Mouse (Mus musculus) cerebellum, adult 9-11 months (tissue): ENCODE results near the gene Lamb3.
"Not testable (repeated sequence)": the region's sequence is repeated elsewhere in the genome, so short reads cannot be mapped to it uniquely, and the experiment has no call there.

Experiments
- DNase-seq: peaks from one replicate; pipeline ENCODE4 v3.0.0; 2022

Gene Lamb3

DNA sequence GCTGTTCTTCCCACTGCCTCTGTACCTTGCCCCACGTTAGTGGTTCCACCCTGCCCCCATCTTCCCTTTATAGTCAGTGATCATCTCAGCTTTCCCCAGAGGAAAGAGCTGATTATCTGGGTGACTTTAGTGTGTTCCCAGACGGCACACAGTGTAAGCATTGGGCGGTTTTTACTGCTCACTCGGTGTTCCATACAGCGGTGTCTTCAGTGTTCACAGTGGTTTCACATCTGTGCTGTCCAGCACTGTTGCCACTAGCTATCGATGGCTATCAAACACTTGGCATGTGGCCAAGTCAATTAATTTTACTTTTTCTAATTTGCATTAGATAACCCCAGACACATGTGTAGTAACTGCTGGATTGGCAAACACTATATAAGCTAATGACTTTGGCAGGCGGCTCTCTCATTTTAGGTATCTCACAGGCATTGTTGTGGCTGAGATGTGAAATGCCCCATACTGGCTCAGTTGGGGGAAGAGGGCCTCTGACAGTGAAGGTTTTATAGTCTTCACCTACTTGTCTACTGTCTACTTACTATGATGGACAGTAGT is 76.8 kb downstream of the Lamb3 start:
- no peak for DNase-seq

DNA sequence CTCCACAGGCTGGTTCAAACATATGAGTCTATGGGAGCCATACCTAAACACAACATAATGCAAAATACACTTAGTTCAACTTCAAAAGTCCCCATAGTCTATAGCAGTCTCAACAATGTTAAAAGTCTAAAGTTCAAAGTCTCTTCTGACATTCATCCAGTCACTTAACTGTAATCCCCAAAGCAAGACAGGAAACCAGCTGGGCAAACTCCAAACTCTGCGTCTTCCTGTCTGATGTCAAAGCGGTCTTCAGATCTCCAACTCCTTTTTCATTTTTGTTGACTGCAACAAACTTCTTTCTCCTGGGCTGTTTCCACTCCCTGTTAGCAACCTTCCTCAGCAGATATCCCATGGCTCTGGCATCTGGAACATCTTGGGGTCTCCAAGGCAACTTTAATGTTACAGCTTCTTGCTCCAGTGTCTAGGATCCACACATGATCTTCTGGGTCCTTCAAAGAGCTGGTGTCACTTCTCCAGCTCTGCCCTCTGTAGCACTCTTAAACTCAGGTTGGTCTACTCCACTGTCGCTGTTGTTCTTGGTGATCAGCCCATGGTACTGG is 78.3 kb downstream of the Lamb3 start:
- DNase-seq: not testable (repeated sequence)

DNA sequence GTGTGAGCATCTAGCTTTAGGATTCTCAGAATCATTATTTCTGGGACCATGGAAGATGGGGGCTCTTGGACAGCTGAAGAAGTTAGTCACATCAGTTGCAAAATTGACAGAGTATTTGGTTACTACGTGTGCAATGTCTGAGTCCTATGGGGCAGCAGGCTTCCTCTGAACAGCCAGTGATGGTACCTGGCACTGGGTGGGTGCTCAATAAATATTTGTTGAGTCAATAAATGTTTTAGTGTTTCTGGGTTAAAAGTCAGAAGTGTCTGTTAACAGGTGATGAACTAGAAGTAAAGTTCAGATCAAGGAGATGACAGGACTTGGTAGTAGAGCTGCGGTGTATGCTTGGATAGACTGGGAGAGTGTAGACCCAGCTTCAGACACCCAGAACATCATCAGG is 80.1 kb downstream of the Lamb3 start:
- DNase-seq: no peak

DNA sequence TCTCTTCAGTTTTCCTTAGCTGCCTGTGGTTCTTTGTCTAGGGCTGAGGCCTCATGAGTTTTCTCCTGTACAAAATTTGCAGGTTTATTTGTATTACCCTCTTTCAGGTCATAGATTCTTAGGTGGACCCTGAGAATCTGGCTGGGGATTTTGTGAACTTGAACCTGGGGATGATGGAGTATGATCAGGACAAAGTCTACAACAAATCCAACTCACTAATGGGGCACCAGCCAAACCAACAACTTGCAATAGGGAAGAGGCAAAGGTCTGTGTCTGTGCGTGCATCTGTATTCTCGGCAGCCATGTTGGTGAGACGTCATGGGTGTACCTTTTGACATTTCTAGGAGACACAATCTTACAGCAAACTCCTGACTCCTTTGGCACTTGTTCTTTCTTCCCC is 81.6 kb downstream of the Lamb3 start:
- no peak for DNase-seq

DNA sequence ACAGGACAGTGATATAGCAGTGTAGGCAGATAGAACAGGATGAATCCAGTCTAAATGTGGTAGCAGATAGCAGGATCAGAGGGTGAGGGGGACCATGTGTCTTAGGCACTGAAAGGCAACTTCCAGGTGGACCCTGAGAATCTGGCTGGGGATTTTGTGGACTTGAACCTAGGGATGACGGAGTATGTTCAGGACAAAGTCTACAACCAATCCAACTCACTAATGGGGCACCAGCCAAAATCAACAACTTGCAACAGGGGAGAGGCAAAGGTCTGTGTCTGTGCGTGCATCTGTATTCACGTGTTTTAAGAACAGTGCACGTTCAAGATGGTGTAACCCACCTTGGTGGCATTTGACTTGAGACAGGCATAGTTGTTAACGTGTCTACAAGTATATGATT is 82.4 kb downstream of the Lamb3 start:
- DNase-seq: no peak

DNA sequence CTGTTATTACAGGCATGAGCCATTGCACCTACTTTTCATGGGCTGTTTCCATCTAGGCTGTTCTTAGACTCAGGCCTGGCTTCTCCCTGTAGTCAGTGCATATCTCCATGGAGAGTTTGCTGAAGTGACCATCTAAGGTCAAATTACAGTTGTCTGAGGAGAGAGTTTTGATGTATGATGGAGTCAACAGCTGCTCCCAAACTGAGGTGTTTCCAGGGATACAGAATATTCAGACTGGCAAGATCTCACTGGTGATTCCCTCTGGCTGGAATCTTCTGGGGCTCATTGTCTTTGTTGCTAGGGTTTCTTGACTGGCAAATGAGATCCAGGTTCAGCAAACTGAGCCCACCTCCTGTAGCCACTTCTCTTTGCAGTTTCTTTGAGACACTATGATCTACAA is 83.2 kb downstream of the Lamb3 start:
- DNase-seq: no peak

DNA sequence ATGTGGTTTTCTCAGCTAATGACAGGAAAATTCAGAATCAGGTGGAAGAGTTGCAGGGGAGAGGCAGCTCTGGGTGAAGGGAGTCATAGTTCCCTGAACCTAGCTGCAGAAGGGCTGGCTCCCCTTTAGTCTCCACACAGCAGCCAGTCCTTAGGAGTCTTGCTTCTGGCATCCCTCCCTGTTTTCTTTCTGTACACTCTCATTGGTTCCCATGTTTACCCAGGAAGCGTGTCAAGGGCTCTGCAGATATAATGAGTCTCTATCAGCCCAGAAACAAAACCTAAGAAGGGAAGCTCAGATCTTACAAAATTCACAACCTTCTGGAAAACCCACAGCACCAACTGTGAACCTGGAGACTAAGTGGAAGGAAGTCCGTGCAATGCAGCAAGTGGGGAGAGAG is 85.5 kb downstream of the Lamb3 start:
- no peak for DNase-seq

DNA sequence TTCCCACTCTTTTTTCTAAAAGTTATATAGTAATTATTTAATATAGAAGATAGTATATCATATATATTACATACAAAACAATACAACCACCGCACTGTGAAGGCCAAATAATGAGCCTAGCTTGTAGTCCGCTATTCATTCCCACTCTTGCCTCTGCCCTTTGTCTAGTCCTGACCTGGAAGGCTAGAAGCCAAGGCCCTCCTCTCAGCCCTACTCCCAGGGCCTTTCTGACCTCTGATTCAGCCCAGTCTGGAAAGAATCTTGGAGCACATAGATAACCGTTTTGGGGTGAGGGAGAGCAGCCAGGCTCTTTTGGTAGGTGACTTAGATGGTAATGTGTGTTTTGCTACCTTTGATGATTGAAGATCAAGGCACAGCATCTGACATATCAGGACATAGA is 86.4 kb downstream of the Lamb3 start:
- no peak for DNase-seq

DNA sequence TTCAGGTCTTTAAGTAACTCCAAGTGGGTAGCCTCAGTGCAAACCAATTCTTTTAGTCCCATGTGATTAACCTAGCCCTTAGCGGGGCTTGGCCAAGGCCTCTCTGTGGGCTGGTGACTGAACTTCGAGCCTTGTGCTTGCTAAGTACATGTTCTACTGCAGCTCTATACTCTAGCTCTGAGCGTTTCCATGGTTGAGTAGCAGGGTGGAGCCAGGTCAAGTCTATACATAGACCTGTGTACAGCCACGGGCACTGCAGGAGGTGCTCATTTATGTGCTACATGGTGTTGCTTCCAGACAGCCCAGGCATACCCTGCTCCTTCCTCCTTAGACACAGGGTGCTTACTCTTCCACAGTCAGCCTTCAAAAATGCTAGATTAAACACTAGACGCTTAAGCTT is 88.4 kb downstream of the Lamb3 start:
- no peak for DNase-seq

DNA sequence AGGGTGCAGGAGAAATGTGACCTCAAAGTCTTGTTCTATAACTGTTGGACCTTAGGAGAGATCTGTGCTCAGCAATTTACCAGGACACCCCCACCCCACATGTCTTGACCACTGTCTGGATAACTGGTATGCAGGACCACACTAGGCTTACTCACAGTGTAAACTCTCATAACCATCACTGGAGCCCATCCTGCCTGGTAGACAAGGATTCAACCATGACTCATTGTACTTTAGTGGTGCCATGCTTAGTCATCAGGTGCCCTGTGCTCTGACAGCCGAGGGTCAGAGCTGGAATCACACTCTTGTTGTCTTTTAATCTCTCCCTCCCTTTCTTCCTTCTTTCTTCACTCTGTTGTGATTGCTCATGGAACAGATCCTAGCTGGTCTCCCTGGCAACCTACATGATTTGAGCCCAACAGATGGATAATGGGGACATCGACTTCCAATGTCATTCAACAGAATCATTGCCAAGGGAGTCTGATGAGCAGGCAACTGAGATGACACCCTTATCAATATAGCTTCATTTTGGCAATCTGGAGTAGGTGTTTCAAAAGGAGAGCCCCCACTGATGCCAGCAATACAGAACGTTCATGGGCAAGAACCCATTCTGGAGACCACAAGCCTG is 90.8 kb downstream of the Lamb3 start:
- DNase-seq: no peak

DNA sequence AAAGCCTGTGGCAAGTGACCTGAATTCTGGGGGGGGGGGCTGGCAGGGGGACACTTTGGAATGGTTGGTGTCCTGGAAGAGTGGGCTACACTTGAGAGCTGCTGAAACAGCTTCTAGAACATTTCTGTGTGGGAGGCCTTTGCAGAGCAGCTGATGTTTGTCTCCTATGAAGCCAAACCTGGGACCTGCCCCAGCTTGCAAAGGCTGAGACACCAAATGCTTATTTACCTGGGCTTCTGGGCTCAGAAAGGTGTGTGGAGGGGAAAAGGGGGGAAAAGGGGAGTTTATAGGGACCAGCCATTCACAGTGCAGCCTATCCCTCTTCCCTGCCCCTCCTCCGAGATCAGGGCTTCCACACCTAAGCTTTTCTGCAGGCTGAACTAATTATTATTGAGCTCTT is 92.5 kb downstream of the Lamb3 start:
- no peak for DNase-seq

DNA sequence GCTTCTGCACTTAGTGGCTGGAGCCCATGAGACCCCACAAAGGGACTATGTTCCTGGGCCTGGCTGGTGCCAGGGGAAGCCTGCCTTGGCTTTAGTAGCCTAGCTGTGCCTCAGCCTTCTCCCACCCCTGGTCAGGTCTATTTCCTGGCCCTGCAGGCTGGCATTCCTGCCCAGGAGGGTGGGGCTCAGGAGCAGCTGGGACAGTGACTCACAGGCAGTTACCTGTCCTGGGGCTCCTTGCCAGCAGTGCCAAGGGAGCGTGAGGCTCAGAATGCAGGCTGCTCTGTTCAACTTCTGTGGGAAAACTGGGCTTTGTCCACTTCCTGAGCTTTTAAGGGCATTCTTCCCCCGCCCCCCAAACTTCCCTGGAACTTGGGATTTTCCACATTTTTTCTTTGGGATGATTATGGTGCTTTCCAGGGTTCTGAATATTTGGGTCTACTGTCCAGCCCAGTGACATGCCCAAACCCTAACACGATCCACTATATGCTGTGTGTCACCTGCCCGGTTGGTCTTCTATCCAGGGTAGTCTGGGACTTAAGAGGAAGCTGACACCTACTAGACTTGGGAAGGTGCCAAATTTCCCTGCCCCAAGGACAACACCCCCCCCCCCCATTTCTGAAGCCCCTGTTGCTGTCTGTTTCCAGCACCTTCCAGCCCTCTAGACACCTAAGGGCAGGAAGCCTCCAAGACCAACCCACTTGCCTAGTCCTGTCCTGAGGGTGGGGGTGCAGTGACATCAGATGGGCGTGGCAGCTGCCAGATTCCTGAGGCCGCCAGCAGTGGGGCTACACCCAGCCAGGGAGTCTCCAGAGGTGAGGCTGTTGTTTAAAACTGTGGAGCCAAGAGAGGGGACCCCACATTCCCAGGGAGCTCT is 94.0 kb downstream of the Lamb3 start:
- DNase-seq: peak; percentile 65

DNA sequence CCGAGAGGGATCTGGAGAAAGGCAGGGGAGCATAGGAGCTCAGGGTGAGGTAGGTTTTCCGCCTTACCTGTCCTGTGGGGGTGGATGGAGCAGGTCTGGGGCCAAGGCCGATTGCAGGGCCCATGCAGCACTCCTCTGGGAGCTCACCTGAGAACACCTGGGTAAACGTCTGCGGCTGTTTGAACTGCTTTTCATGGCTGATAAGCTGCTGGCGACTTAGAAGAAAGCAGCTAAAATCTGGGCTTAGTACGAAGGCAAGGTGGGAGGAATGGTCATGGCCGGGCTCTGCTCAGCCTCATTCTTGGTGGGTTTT is 94.5 kb downstream of the Lamb3 start:
- DNase-seq: no peak

DNA sequence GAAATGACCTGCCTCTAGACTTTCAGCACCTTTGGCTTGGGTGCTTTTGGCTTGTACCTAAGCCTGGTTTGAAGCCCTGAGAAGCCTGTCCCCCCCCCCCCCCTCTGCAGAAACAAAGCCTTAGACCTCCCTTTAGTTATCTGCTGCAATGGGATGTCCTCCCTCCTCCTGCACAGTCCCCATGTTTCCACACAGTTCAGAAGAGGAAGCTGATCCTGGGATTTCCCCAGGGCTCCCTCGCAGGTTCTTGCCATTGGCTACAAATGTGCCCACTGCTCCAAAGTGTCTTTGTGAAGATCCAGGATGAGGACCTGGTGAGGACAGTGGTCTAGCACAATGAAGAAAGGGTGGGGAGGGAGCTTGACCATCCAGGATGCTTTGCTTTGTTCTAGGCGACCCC is 95.6 kb downstream of the Lamb3 start:
- no peak for DNase-seq

DNA sequence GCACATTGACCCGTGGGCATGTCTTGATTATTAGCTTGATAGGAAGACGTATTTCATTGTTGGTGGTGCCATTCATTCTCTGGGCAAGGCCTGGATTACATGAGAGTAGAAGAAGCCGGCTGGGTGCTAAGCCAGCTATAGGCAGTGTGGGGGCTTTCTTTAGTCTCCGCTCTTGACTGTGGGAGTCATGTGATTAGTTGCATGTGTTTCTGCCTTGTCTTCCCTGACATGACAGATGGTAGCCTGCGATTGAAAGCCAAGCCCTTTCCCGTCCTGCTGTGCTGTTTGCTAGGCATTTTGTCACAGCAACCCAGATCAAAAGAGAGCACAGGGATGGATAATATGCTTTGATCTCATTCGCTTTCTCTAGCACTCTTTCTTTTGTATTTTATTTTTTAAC is 97.9 kb downstream of the Lamb3 start:
- peak; percentile 86 for DNase-seq

DNA sequence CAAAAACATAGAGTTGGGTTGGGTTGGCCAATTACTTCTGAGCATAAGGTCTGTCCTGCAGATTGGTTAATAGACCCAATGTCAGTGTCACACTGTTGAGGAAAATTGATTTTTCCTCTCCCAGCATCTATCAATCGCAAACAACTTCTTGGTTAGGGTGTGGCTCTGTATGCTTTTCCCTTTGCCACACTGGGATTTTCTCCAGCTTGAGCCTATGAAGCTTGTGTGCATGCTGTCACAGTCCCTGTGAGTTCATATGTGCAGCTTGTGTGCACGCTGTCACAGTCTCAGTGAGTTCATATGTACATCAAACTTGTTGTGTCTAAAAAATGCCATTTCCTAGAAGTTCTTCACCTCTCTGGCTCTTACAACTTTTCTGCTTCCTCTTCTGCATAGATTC is 99.3 kb downstream of the Lamb3 start:
- DNase-seq: no peak

DNA sequence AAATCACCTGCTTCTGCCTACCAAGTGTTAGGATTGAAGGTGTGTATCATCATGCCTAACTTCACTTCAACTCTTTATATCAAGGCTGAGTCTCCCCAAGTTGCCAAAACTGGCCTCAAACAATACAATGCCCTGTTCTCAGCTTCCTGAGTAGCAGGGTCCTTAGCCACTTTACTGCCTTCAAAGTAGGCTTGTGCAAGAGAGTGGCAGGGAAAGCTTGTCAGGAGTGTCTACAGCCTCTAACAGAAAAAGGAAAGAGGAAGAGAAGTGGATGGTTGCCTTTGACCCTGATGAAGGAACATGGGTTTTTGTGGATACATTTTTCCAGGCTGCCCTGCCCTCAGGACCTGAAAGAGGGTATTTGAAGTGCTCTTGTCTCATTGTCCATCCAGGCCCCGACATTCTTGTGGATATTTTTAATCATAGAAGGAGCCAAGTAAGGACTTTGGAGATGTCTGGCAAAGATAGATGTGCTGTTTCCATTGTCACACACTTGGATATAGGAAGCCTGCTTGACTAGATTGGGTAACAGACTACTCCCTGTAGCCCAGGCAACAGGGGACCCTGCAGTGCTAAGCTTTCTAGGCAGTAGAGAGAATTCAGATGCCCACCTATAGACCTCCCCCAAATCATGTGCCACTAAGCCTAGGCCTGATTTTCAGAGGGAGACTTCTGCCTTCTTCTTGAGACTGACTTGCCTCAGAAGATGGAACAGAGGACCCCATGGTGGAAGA is 102.5 kb downstream of the Lamb3 start:
- no peak for DNase-seq

DNA sequence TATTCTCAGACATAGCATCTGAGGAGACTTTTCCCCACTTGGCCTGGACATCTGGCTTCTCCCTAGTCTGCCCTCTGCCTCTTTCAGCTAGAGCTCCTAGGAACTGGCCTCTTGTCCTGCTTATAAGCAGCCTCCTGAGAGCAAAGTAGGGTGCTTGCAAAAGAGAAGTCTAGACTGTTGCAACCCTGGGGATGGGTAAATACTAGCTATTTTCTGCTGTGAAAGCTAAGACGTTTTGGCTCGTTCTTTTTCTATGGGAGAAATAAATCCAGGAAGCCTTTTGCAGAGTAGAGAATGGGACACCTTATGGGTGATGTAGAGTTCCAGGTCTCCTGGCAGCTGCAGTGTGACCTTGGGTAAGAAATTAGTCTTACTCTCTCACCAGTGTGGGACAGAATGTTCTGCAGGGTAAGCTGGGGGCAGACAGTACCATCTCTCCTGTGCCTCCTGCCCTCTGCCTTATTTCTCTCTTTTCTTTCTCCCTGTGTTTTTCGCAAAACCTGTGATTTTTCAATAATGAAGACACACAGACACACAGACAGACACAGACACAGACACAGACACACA is 103.1 kb downstream of the Lamb3 start:
- no peak for DNase-seq

DNA sequence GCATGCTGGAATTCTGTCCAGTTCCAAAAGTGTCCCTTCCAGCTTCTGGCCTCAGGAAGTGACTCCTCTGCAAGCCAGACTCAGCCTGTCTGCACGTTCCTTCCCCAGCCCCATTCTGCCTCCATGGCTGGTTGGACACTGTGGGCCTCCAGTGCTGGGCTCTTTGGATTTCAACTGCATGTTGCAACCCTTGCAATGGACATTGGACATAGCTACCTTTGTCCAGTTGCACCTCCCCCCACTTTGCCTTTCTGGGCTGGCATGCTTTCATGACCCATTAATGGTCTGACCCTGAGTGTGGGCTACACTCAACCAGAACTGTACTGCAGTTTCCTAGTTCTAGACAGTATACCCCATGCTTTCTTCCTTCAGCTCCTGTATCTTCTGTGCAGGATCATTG is 104.1 kb downstream of the Lamb3 start:
- DNase-seq: no peak

DNA sequence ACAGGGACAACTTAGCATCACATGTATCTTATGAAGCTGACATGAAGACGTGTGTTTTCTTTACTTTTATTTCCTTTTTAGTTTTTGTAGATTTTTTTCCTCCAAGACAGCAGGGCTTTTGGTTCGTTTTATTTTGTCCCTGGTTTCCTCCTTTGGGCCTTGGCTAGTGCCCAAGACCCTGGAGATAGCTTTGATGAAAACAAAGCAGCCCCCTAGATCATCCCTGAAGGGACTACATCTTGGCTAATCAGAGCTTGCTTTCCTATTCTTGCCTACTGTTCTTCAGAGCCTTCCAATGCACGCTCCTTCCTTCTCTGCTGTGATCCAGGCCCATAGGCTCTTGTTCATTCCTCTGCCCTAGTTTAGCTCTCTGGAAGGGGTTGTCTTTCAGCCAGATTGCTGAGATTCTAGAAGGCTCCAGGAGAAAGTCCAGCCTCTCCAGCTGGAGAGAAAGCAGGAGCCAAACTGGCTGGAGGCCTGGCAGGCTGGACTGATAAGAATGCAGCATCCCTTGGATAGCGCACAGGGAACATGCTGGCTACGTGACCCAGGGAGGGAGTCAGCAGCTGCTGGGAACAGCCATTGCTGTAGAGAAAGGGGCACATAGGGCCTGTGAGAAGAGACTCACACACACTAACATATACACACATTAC is 108.3 kb downstream of the Lamb3 start:
- peak; percentile 95 for DNase-seq

DNA sequence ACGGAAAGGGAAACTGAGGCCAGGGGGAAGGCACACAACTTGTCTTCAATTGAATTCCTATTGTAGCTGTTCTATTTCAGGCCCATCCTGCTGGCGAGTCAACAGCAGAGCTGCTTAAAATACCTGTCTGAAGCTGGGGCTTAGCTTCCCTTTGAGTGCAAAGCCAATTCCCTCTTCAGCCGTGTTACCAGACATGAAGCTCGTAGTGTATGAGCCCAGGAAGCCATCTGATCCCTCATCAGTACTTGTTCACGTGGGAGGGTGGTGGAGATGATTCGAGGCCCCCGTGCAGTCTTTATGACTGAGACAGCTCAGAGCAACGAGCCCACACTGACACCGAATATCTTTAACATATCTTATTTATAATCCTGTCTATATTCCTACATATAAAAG is 108.9 kb downstream of the Lamb3 start:
- DNase-seq: no peak

DNA sequence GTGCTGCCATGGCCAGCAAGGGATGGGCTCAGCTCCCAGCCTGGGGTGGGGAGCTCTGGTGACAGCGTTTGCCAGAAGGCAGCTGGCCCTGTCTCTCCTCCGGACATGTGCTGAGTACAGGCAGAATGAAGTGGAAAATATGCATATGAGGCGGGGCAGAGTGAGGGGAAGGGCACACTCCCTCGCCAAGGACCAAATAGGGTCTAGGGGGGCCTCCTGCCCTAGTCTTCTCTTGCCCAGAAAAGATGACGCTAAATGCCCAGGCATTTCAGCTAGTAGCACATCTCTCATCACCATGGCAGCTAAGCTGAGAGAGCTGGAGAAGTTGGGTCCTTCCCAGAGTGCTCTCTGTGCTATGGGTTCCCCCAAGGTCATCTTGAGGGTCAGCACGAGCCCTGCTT is 109.7 kb downstream of the Lamb3 start:
- peak; percentile 88 for DNase-seq

DNA sequence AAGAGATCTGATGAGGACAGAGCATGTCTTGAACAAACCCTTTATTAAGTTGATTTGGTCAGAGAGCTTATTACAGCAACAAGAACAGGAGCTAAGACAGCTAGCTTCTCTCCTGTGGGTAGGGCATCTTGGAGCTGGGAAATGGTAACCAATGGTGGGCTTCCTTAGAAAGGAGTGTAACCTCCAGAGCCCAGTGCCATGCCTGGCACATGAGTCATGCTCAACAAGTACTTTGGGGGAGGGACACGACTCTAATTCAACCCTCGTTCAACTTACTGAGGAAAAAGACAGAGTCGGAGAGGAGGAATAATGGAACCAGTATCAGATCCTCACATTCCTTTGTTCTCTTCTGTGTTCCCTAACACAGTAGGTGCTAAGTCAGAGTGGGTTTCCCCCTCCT is 112.2 kb downstream of the Lamb3 start:
- DNase-seq: no peak
